Mouse (Mus musculus) lung, adult 2 months (tissue): ENCODE measurements around the gene Tusc2.
A peak's percentile ranks its signal among the peaks of the same experiment; 100 is the strongest.

Experiments used
- CTCF ChIP-seq: fragments of 200-500 bp; IDR thresholded peaks from 2 replicates; pipeline ENCODE4 v1.5.1; 2011; ENCODE audit warnings: mild to moderate bottlenecking, low read length, control low read depth; ENCODE audit not compliant: insufficient read depth
- POLR2A ChIP-seq: fragments of 200-500 bp; IDR thresholded peaks from 2 replicates; pipeline ENCODE4 v1.6.1; 2011; ENCODE audit warnings: low read depth, mild to moderate bottlenecking, control low read depth, low read length, borderline replicate concordance; ENCODE audit errors: extremely low read depth

- TF ChIP-seq CTCF (no peak), POLR2A (peak; percentile 85; the same call in 1 of the 2 replicates)
Observed at GRCm38 (mm10) chr9:107567702-107568319, 4.8 kb downstream of the Tusc2 start, which contains the start of gene Hyal2.
